Mouse (Mus musculus): ENCODE results near the gene Suz12. TPM values are rescaled to one million over a fixed set of nuclear protein-coding genes. Genes with fewer than 3 reads are reported as not detected.

The Suz12 gene
- polyA plus RNA-seq, 1 experiment from 2014 or later: 23.6 TPM

DNA sequence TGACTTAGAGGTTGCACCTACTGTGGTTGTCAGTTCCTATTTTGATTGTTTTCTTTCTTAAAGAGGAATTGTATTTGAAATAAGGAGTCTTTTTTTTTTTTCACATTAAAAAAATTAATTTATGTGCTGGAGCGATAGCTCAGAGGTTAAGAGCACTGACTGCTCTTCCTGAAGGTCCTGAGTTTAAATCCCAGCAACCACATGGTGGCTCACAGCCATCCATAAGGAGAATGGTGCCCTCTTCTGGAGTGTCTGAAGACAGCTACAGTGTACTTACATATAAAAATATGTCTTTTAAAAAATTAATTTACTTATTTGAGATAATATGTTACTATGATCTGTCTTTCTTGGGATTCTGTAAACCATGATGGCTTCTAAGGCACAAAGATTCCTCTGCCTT, 26.9 kb downstream of the Suz12 start:
- H3K36me3 ChIP-seq (ENCODE audit: control insufficient read depth, insufficient read depth, low read length): peaks cover 81% of the 10 kb centered on the region
- no peak overlapping the region for H3K27ac ChIP-seq (ENCODE audit: low read depth, low read length)
- ATAC-seq (no peak), DNase-seq (ENCODE audit: low spot score) (no peak)
- WGBS: 96% methylated on average over 1 of the region's 1 CpGs
- no peaks in the 10 kb centered on the region for H3K9me3 ChIP-seq (replicated peaks; ENCODE audit: control insufficient read depth, low read length)
- no peaks in the 10 kb centered on the region for H3K27me3 ChIP-seq (replicated peaks; ENCODE audit: control insufficient read depth, insufficient read depth, low read length)
- H3K4me3 ChIP-seq (ENCODE audit: low read depth, low read length): no peak overlapping the region
- H3K9ac ChIP-seq (ENCODE audit: low read length): no peak overlapping the region
- no peaks in the 10 kb centered on the region for H3K4me1 ChIP-seq (ENCODE audit: control insufficient read depth, insufficient read depth, low read length)
- no peak overlapping the region for H3K4me2 ChIP-seq (ENCODE audit: low read length)

- Histone ChIP-seq H3K4me3 (ENCODE audit: low read depth, low read length) (no peak overlapping the region), H3K27ac (ENCODE audit: low read depth, low read length) (no peak overlapping the region), H3K9me3 (replicated peaks; ENCODE audit: control insufficient read depth, low read length) (no peaks in the 10 kb centered on the region), H3K4me2 (ENCODE audit: low read length) (no peak overlapping the region), H3K9ac (ENCODE audit: low read length) (no peak overlapping the region), H3K36me3 (ENCODE audit: control insufficient read depth, insufficient read depth, low read length) (peaks cover 81% of the 10 kb centered on the region), H3K27me3 (replicated peaks; ENCODE audit: control insufficient read depth, insufficient read depth, low read length) (no peaks in the 10 kb centered on the region), H3K4me1 (ENCODE audit: control insufficient read depth, insufficient read depth, low read length) (no peaks in the 10 kb centered on the region)
- ATAC-seq (no peak), DNase-seq (ENCODE audit: low spot score) (no peak)
- 89% methylated on average over 4 of the region's 4 CpGs for WGBS
These were observed 28.4 kb downstream of the Suz12 start for GRCm38 (mm10) chr11:80021306-80021705.

- H3K4me1 ChIP-seq (ENCODE audit: control insufficient read depth, insufficient read depth, low read length): no peaks in the 10 kb centered on the region
- H3K9ac ChIP-seq (ENCODE audit: low read length): no peak overlapping the region
- H3K4me3 ChIP-seq (ENCODE audit: low read depth, low read length): no peak overlapping the region
- no peak overlapping the region for H3K4me2 ChIP-seq (ENCODE audit: low read length)
- no peaks in the 10 kb centered on the region for H3K27me3 ChIP-seq (replicated peaks; ENCODE audit: control insufficient read depth, insufficient read depth, low read length)
- 80% methylated on average over 8 of the region's 8 CpGs for WGBS
- H3K27ac ChIP-seq (ENCODE audit: low read depth, low read length): no peak overlapping the region
- ATAC-seq: no peak
- no peaks in the 10 kb centered on the region for H3K9me3 ChIP-seq (replicated peaks; ENCODE audit: control insufficient read depth, low read length)
- H3K36me3 ChIP-seq (ENCODE audit: control insufficient read depth, insufficient read depth, low read length): peaks cover 23% of the 10 kb centered on the region
- DNase-seq (ENCODE audit: low spot score): no peak
These were observed 44.6 kb downstream of the Suz12 start for GRCm38 (mm10) chr11:80037495-80037894.

- Histone ChIP-seq H3K27me3 (replicated peaks; ENCODE audit: control insufficient read depth, insufficient read depth, low read length) (no peaks in the 10 kb centered on the region), H3K4me3 (ENCODE audit: low read depth, low read length) (no peak overlapping the region), H3K9ac (ENCODE audit: low read length) (no peak overlapping the region), H3K36me3 (ENCODE audit: control insufficient read depth, insufficient read depth, low read length) (peaks cover 11% of the 10 kb centered on the region), H3K27ac (ENCODE audit: low read depth, low read length) (no peak overlapping the region), H3K9me3 (replicated peaks; ENCODE audit: control insufficient read depth, low read length) (no peaks in the 10 kb centered on the region), H3K4me1 (ENCODE audit: control insufficient read depth, insufficient read depth, low read length) (no peaks in the 10 kb centered on the region), H3K4me2 (ENCODE audit: low read length) (no peak overlapping the region)
- ATAC-seq (no peak), DNase-seq (ENCODE audit: low spot score) (peak; percentile 62)
- WGBS: 56% methylated on average over 10 of the region's 10 CpGs
These were observed 49.9 kb downstream of the Suz12 start for GRCm38 (mm10) chr11:80042615-80043418.

- Histone ChIP-seq H3K4me3 (ENCODE audit: low read depth, low read length) (no peak overlapping the region), H3K9ac (ENCODE audit: low read length) (no peak overlapping the region), H3K27ac (ENCODE audit: low read depth, low read length) (no peak overlapping the region), H3K4me2 (ENCODE audit: low read length) (no peak overlapping the region), H3K36me3 (ENCODE audit: control insufficient read depth, insufficient read depth, low read length) (peaks cover 16% of the 10 kb centered on the region), H3K9me3 (replicated peaks; ENCODE audit: control insufficient read depth, low read length) (no peaks in the 10 kb centered on the region), H3K27me3 (replicated peaks; ENCODE audit: control insufficient read depth, insufficient read depth, low read length) (no peaks in the 10 kb centered on the region), H3K4me1 (ENCODE audit: control insufficient read depth, insufficient read depth, low read length) (no peaks in the 10 kb centered on the region)
- 93% methylated on average over 8 of the region's 8 CpGs for WGBS
- no peak for ATAC-seq
- DNase-seq (ENCODE audit: low spot score): no peak
These were observed 50.5 kb downstream of the Suz12 start for GRCm38 (mm10) chr11:80043419-80043817.

DNA sequence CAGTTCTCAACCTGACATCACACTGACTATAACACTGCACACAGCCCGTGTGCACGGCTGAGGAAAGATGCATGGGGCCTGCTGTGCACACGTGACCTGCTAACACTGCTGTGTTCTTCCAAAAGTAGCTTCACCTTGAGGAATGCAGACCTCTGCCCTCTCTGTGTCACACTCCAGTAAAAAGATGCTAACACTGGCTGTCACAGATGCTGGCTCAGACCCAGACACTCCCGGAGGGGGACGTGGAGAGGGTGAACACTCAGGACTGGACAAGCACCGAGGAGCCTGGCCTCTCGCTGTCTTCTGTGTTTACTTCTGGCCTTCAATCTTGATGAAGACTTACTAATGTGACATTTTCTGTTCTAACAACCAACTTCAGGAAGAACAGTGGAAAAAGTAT, 54.0 kb downstream of the Suz12 start:
- no peaks in the 10 kb centered on the region for H3K4me1 ChIP-seq (ENCODE audit: control insufficient read depth, insufficient read depth, low read length)
- no peak overlapping the region for H3K4me3 ChIP-seq (ENCODE audit: low read depth, low read length)
- WGBS: 89% methylated on average over 7 of the region's 7 CpGs
- H3K36me3 ChIP-seq (ENCODE audit: control insufficient read depth, insufficient read depth, low read length): peaks cover 17% of the 10 kb centered on the region
- no peak for DNase-seq (ENCODE audit: low spot score)
- H3K9ac ChIP-seq (ENCODE audit: low read length): no peak overlapping the region
- H3K9me3 ChIP-seq (replicated peaks; ENCODE audit: control insufficient read depth, low read length): no peaks in the 10 kb centered on the region
- H3K27me3 ChIP-seq (replicated peaks; ENCODE audit: control insufficient read depth, insufficient read depth, low read length): no peaks in the 10 kb centered on the region
- no peak overlapping the region for H3K4me2 ChIP-seq (ENCODE audit: low read length)
- H3K27ac ChIP-seq (ENCODE audit: low read depth, low read length): no peak overlapping the region
- no peak for ATAC-seq

DNA sequence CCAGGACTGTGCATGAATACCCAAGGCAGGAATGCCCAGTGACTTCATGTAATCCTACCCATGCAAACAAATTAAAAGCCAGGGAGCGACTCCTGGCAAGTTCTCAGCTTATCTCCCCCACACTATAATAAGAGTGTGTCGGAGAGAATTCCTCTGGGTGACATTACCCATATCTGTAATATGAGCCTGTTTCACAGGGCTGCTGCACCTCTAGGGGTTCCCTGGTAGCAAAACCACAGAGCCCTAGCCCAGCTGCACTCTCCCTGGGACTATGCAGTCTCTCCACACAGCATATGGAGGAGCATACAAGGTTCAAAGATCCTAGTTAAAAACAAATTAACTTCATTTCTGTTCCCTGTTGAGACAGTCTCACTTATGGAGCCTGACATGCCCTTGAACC, 57.2 kb downstream of the Suz12 start:
- Histone ChIP-seq H3K9me3 (replicated peaks; ENCODE audit: control insufficient read depth, low read length) (no peaks in the 10 kb centered on the region), H3K4me1 (ENCODE audit: control insufficient read depth, insufficient read depth, low read length) (no peaks in the 10 kb centered on the region), H3K27me3 (replicated peaks; ENCODE audit: control insufficient read depth, insufficient read depth, low read length) (no peaks in the 10 kb centered on the region), H3K27ac (ENCODE audit: low read depth, low read length) (no peak overlapping the region), H3K9ac (ENCODE audit: low read length) (no peak overlapping the region), H3K36me3 (ENCODE audit: control insufficient read depth, insufficient read depth, low read length) (peaks cover 24% of the 10 kb centered on the region), H3K4me3 (ENCODE audit: low read depth, low read length) (no peak overlapping the region), H3K4me2 (ENCODE audit: low read length) (no peak overlapping the region)
- ATAC-seq (no peak), DNase-seq (ENCODE audit: low spot score) (no peak)
- WGBS: 84% methylated on average over 2 of the region's 2 CpGs

- no peaks in the 10 kb centered on the region for H3K9me3 ChIP-seq (replicated peaks; ENCODE audit: control insufficient read depth, low read length)
- no peak overlapping the region for H3K27ac ChIP-seq (ENCODE audit: low read depth, low read length)
- WGBS: 83% methylated on average over 7 of the region's 7 CpGs
- no peaks in the 10 kb centered on the region for H3K4me1 ChIP-seq (ENCODE audit: control insufficient read depth, insufficient read depth, low read length)
- no peak overlapping the region for H3K4me3 ChIP-seq (ENCODE audit: low read depth, low read length)
- H3K27me3 ChIP-seq (replicated peaks; ENCODE audit: control insufficient read depth, insufficient read depth, low read length): no peaks in the 10 kb centered on the region
- peaks cover 33% of the 10 kb centered on the region for H3K36me3 ChIP-seq (ENCODE audit: control insufficient read depth, insufficient read depth, low read length)
- DNase-seq (ENCODE audit: low spot score): no peak
- ATAC-seq: no peak
- no peak overlapping the region for H3K9ac ChIP-seq (ENCODE audit: low read length)
- no peak overlapping the region for H3K4me2 ChIP-seq (ENCODE audit: low read length)
These were observed 59.5 kb downstream of the Suz12 start for GRCm38 (mm10) chr11:80052456-80052855.

- no peak for DNase-seq (ENCODE audit: low spot score)
- no peak overlapping the region for H3K27ac ChIP-seq (ENCODE audit: low read depth, low read length)
- H3K36me3 ChIP-seq (ENCODE audit: control insufficient read depth, insufficient read depth, low read length): peaks cover 36% of the 10 kb centered on the region
- no peak overlapping the region for H3K9ac ChIP-seq (ENCODE audit: low read length)
- WGBS: 95% methylated on average over 5 of the region's 5 CpGs
- H3K9me3 ChIP-seq (replicated peaks; ENCODE audit: control insufficient read depth, low read length): no peaks in the 10 kb centered on the region
- H3K4me3 ChIP-seq (ENCODE audit: low read depth, low read length): no peak overlapping the region
- no peak overlapping the region for H3K4me2 ChIP-seq (ENCODE audit: low read length)
- H3K27me3 ChIP-seq (replicated peaks; ENCODE audit: control insufficient read depth, insufficient read depth, low read length): no peaks in the 10 kb centered on the region
- ATAC-seq: no peak
- H3K4me1 ChIP-seq (ENCODE audit: control insufficient read depth, insufficient read depth, low read length): no peaks in the 10 kb centered on the region
These were observed 60.3 kb downstream of the Suz12 start for GRCm38 (mm10) chr11:80053171-80053570.
